Mouse (Mus musculus): ENCODE results near the gene Ofcc1. TPM values are rescaled to one million over a fixed set of nuclear protein-coding genes. Genes with fewer than 3 reads are reported as not detected.

Ofcc1 gene
- 0.04 and 0.05 TPM in 2 replicates for polyA plus RNA-seq (2012; rRNA removed)

DNA sequence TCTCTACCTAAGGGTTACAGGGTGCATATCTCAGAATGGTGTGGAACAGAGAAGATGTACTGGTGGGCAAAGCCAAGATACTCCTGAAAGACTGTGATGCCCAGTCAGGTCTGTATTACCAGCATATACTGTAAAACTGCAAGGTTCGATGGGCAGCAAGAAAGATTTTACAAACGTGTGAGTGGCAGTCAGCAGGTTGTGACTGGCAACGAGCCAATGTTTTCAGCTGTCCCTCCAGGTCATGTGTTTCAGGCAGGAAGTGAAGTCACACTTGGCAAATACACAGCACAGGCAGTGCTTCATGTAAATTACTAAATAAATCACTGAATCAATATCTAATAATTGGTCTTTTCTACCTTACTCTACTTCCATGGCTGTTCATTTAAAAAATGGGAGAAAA is at the start of gene Ofcc1:
Gene Ofcc1, minus strand, starts transcription at position 163 of the 400 bp plus-strand sequence.
- DNase-seq (ENCODE audit: low read depth): peak; percentile 44
- TF ChIP-seq POLR2A (IDR thresholded peaks at IDR 0.05; ENCODE audit: borderline replicate concordance, extremely low read depth, insufficient read depth, insufficient read length, poor library complexity, severe bottlenecking): no peak
- TF ChIP-seq CTCF (IDR thresholded peaks at IDR 0.05; ENCODE audit: borderline replicate concordance, extremely low read depth, insufficient read depth, insufficient read length): no peak

DNA sequence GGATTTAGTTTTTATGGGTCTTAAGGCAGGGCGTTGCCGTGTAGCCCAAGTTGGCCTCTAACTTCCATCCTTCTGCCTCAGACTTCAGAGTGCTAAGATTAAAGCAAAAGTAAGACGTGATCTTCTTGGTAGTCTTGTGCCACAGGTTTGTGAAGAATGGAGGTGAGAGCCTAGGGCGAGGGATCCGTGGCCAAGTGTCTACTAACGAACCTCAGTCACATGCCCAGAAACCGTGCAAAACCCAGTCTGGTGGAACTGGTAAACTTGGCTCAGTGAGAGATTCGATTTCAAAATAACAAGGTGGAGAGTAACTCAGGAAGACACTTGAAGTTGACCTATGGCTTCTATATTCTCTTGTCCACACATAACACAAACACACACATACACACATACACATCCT is 28.9 kb upstream of the Ofcc1 start:
- no peak for DNase-seq (ENCODE audit: low read depth)
- no peak for TF ChIP-seq POLR2A (IDR thresholded peaks at IDR 0.05; ENCODE audit: borderline replicate concordance, extremely low read depth, insufficient read depth, insufficient read length, poor library complexity, severe bottlenecking)
- TF ChIP-seq CTCF (IDR thresholded peaks at IDR 0.05; ENCODE audit: borderline replicate concordance, extremely low read depth, insufficient read depth, insufficient read length): no peak

DNA sequence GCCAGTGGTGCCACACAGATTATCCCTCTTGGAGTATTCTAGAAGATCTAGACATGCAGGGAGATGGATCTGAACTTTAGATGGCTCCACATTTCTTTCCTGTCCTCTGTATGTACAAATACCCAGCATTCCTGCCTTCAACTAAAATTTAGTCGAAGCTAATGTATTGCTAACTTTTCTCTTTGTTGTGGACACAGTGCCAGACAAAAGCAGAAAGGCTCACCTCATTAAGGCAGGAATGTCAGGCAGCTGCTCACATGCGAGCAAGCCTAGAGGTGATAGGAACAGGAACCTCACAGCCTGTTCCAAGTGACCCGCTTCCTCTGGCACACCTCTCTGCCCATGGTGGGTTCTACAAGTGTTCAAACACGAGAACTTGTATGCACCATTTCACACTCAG is 26.2 kb upstream of the Ofcc1 start:
- TF ChIP-seq CTCF (IDR thresholded peaks at IDR 0.05; ENCODE audit: borderline replicate concordance, extremely low read depth, insufficient read depth, insufficient read length) (no peak), POLR2A (IDR thresholded peaks at IDR 0.05; ENCODE audit: borderline replicate concordance, extremely low read depth, insufficient read depth, insufficient read length, poor library complexity, severe bottlenecking) (no peak)
- DNase-seq (ENCODE audit: low read depth): no peak

DNA sequence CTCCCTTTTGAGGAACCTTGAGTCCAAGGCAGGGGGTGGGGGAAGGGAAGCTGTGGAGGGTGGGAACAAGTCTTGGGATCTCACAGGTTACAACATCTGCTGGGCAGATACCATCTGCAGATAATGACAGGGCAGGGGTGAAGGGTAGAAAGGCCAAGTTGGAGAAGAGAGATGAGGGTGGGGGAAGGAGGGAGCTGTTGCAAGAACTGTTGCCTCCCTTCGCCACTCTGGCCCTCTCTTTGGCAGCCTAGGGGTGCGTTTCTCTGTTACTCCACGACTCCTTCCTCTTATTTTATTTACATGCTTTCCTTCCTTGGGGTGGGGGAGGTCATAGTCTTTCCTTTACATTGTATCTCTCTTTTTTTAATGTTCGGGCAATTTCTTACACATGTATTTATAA is 23.7 kb upstream of the Ofcc1 start:
- TF ChIP-seq POLR2A (IDR thresholded peaks at IDR 0.05; ENCODE audit: borderline replicate concordance, extremely low read depth, insufficient read depth, insufficient read length, poor library complexity, severe bottlenecking): no peak
- TF ChIP-seq CTCF (IDR thresholded peaks at IDR 0.05; ENCODE audit: borderline replicate concordance, extremely low read depth, insufficient read depth, insufficient read length): no peak
- DNase-seq (ENCODE audit: low read depth): no peak

DNA sequence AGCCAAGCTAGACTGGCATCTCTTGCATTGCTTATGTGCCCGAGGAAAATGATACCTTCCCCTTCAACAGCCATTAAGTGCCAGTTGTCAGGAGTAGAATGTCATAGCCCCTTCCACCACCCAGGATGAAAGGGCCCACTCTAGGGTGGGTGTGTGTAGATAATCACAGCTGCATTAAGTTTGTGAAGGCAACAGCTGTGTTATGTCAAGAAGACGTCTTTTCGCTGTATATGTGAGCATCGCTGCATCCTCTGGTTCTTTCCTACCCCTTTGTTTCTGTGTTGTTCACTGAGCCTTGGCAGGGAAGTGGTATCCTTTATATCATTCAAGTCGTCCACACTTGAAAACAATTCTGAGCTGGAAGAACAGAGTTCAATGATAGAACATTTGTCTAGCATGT is 15.5 kb upstream of the Ofcc1 start:
- TF ChIP-seq CTCF (IDR thresholded peaks at IDR 0.05; ENCODE audit: borderline replicate concordance, extremely low read depth, insufficient read depth, insufficient read length) (no peak), POLR2A (IDR thresholded peaks at IDR 0.05; ENCODE audit: borderline replicate concordance, extremely low read depth, insufficient read depth, insufficient read length, poor library complexity, severe bottlenecking) (no peak)

DNA sequence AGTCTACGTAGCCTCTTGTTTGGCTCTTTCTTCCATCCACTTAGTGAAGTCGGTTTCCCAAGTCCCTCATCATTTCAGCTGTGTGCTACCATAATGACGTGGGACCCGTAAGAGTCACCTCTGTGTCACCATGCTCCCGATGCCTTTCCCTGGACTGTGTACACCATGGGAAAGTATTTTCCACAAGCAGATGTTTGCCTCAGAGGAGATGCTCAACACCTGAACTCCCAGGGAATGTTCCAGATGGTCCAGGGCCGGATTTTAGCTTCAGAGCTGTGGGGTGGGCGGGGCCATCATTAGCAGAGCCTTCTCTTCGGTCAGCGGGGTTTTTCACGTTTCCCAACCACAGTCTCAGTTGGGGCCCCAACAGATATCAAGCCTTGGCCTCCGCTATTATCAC is 5.5 kb upstream of the Ofcc1 start:
- DNase-seq (ENCODE audit: low read depth): no peak
- TF ChIP-seq POLR2A (IDR thresholded peaks at IDR 0.05; ENCODE audit: borderline replicate concordance, extremely low read depth, insufficient read depth, insufficient read length, poor library complexity, severe bottlenecking) (no peak), CTCF (IDR thresholded peaks at IDR 0.05; ENCODE audit: borderline replicate concordance, extremely low read depth, insufficient read depth, insufficient read length) (no peak)

More for the DNA sequence above, 15.5 kb upstream of the Ofcc1 start:
- DNase-seq (ENCODE audit: low read depth): no peak

DNA sequence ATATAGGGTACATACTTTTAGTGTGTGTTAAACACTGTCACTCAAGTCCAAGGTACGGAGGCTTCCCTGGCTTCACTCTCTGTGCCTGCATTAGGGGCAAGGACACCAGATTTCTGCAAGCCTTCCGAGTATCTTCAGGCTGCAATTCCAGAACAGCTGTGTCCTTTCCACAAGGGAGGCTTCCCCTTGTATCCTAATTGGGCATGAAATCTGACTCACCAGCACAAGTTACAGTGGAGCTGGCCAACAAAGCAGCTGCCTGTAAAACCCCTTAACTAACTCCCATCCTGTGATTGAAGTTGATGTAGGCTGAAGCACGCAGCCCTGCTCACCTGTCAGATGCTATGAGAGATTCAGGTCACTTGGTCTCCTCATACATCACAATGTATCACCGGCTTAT is 3.6 kb upstream of the Ofcc1 start:
- peak; percentile 42 for DNase-seq (ENCODE audit: low read depth)

DNA sequence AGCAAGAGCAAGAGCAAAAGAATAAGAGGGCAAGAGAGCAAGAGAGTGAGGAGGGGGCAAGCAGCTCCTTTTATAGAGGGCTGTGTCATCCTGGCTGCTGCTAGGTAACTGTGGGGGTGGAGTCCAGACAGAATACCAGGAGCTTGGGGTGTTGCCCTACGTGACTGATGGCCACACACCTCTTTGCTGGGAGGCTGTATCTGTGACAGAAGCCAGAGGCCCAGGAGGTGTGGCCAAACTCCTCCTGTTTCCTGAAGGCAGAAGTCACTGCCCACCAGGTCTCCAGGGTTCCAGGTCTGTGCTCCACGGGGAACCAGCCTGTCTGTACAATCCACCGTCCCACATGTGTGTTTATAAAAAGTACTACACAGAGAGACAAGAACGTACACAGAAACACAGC is 558 bp downstream of the Ofcc1 start:
- no peak for DNase-seq (ENCODE audit: low read depth)
- TF ChIP-seq POLR2A (IDR thresholded peaks at IDR 0.05; ENCODE audit: borderline replicate concordance, extremely low read depth, insufficient read depth, insufficient read length, poor library complexity, severe bottlenecking) (no peak), CTCF (IDR thresholded peaks at IDR 0.05; ENCODE audit: borderline replicate concordance, extremely low read depth, insufficient read depth, insufficient read length) (no peak)

More for the DNA sequence above, 3.6 kb upstream of the Ofcc1 start:
- TF ChIP-seq CTCF (IDR thresholded peaks at IDR 0.05; ENCODE audit: borderline replicate concordance, extremely low read depth, insufficient read depth, insufficient read length) (no peak), POLR2A (IDR thresholded peaks at IDR 0.05; ENCODE audit: borderline replicate concordance, extremely low read depth, insufficient read depth, insufficient read length, poor library complexity, severe bottlenecking) (no peak)

DNA sequence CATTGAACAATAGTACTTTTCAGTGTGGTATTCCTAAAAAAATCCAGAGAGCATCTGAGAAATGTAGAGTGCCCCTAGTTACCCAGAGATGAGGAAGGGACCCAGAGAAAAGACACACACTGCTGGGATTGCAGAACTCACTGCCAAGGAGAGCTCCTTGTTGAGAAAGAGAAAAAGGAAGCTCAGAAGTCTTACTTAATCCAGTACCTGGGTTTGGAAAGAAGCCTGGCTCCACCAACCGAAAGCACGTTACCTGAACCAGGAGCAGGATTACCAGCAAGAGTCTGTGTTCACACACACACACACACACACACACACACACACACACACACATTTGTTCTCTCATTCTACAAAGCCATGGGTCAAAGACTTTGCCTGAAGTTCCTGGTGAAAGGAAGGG is 14.2 kb downstream of the Ofcc1 start:
- no peak for TF ChIP-seq CTCF (IDR thresholded peaks at IDR 0.05; ENCODE audit: borderline replicate concordance, extremely low read depth, insufficient read depth, insufficient read length)
- no peak for TF ChIP-seq POLR2A (IDR thresholded peaks at IDR 0.05; ENCODE audit: borderline replicate concordance, extremely low read depth, insufficient read depth, insufficient read length, poor library complexity, severe bottlenecking)
- DNase-seq (ENCODE audit: low read depth): no peak

DNA sequence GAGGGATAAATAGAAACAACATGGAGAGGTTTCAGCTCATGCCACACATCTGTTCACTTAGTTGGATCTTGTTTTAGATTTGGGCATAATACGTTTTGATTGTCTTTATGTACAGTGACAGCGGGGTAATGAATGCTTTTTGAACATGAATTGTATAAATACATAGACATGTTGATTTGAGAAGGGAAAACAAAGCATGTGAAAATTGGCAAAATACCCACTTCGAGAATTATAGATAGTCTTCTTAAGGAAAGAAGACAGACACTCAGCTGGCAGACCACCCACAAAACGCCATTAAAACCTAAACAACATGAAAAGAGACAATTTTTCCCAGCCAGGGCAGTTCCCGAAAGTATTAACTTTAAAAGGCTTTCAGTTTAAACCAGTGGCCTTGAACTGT is 37.9 kb downstream of the Ofcc1 start:
- peak; percentile 61 for DNase-seq (ENCODE audit: low read depth)
- TF ChIP-seq CTCF (IDR thresholded peaks at IDR 0.05; ENCODE audit: borderline replicate concordance, extremely low read depth, insufficient read depth, insufficient read length): no peak
- TF ChIP-seq POLR2A (IDR thresholded peaks at IDR 0.05; ENCODE audit: borderline replicate concordance, extremely low read depth, insufficient read depth, insufficient read length, poor library complexity, severe bottlenecking): no peak

DNA sequence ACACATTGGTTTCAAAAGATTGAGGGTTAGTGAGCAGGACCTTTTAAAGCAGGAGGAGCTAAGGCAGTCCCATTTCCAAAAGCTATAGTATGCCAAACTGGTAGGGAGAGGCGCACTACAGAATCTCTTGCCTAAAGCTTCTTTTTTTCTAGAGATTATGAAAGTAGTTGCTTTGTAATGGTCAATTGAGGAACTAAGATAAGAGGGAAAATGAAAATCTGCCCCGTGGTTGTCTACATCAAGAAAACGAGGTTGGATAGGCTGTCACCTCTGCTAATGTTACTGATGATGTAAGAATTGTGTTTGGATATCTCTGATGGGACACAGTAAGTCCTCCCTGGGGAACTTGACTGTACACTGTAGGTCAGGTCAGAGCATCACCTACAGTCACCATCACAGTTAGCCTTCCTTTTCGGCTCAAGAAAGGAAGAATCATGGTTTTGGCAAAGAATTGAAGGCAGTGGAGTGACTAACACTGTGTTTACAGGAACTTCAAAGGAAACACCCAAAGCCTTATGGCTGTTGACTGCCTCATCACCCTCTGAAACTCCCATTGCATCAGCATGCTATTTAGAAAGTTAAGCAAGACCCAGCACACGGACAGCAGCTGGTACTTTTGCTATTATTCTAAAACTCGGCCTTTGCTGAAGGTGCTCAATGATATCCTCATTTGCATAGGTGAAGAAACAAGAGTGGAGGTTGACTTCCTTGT is 40.3 kb downstream of the Ofcc1 start:
- no peak for TF ChIP-seq CTCF (IDR thresholded peaks at IDR 0.05; ENCODE audit: borderline replicate concordance, extremely low read depth, insufficient read depth, insufficient read length)
- no peak for TF ChIP-seq POLR2A (IDR thresholded peaks at IDR 0.05; ENCODE audit: borderline replicate concordance, extremely low read depth, insufficient read depth, insufficient read length, poor library complexity, severe bottlenecking)
- DNase-seq (ENCODE audit: low read depth): no peak

DNA sequence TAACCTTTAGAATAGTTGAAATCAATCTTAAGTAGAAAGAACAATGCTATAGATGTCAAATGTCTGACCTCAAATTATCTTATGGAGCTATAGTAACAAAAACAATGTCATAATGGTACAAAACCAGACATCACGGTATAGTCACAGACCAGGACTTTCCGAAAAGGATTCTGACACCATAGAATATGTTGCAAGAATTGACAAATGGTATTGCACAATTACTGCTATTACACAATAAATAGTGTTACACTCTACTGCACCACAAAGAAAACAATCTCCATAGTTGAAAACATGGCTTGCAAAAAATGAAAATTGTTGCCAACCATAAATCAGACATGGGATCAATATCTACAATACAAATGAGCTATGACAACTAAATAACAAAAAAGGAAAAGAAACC is 43.5 kb downstream of the Ofcc1 start:
- no peak for DNase-seq (ENCODE audit: low read depth)
- TF ChIP-seq POLR2A (IDR thresholded peaks at IDR 0.05; ENCODE audit: borderline replicate concordance, extremely low read depth, insufficient read depth, insufficient read length, poor library complexity, severe bottlenecking): no peak
- TF ChIP-seq CTCF (IDR thresholded peaks at IDR 0.05; ENCODE audit: borderline replicate concordance, extremely low read depth, insufficient read depth, insufficient read length): no peak
